In the genomic region with DNA sequence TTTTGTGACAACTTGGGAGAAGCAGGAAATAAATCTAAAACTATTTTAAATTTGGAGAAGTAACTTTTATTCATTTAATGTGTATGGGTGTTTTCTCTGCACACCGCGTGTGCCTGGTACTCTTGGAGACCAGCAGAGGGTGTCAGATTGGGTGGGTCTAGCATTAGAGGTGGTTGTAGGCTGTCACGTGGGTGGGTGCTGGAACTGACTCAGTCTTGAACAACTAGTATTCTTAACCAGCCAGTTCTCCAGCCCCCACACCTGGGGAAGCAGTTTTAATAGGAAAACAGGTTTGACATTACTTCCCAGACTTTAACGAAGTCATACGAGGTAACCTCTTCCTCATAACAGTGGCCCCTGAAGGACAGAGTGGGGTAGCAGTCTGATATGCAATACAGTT, we compare ENCODE assay signal across 8 mouse cellular contexts. TPM values are rescaled to one million over a fixed set of nuclear protein-coding genes. Genes with fewer than 3 reads are reported as not detected.
DNase-seq lines count a peak whose midpoint lies in the region; ATAC-seq and TF ChIP-seq lines count a peak whose summit lies in the region.

No protein-coding gene starts in this region.

- 68% methylated on average over 5 of the region's 5 CpGs for WGBS in lung, embryonic 14.5 days
- 69% methylated on average over 5 of the region's 5 CpGs for WGBS in forebrain, postnatal 0 days
- 30% methylated on average over 5 of the region's 5 CpGs for WGBS in liver, embryonic 15.5 days (ENCODE audit: insufficient replicate concordance)

- H3K4me3 ChIP-seq in lung, embryonic 14.5 days (ENCODE audit: low read depth, low read length) = peak overlapping the region; percentile 60
- H3K4me3 ChIP-seq in forebrain, postnatal 0 days (ENCODE audit: low read depth, low read length) = peak overlapping the region; percentile 62
- H3K4me3 ChIP-seq in liver, embryonic 15.5 days (replicated peaks) = no peak overlapping the region

- ATAC-seq in lung, embryonic 14.5 days (ENCODE audit: insufficient read depth) = no peak
- no peak for ATAC-seq in forebrain, postnatal 0 days
- no peak for ATAC-seq in liver, embryonic 15.5 days (ENCODE audit: insufficient read depth)

- H3K9me3 ChIP-seq in lung, embryonic 14.5 days (ENCODE audit: low read depth, low read length) = no peaks in the 10 kb centered on the region
- no peaks in the 10 kb centered on the region for H3K9me3 ChIP-seq in forebrain, postnatal 0 days (ENCODE audit: low read length)
- no peaks in the 10 kb centered on the region for H3K9me3 ChIP-seq in liver, embryonic 15.5 days (replicated peaks)

- no peak overlapping the region for H3K27ac ChIP-seq in lung, embryonic 14.5 days (ENCODE audit: low read depth)
- no peak overlapping the region for H3K27ac ChIP-seq in forebrain, postnatal 0 days (ENCODE audit: low read depth, low read length)
- H3K27ac ChIP-seq in liver, embryonic 15.5 days (replicated peaks) = no peak overlapping the region

- peak; percentile 15 for DNase-seq in adrenal gland, postnatal 10 days
- DNase-seq in adrenal gland, postnatal 4 days (ENCODE audit: low spot score in 2 of 2) = no peak
- peak; percentile 11 for DNase-seq in lung, embryonic 14.5 days
- DNase-seq in lung, postnatal 4 days = no peak
- no peak for DNase-seq in forebrain, postnatal 0 days
- peak; percentile 67 for DNase-seq in splenic B cell, adult 2 months (ENCODE audit: low read depth, low spot score)
- no peak for DNase-seq in adrenal gland, postnatal 25 days

- no peak overlapping the region for H3K9ac ChIP-seq in lung, embryonic 14.5 days
- H3K9ac ChIP-seq in forebrain, postnatal 0 days = no peak overlapping the region
- H3K9ac ChIP-seq in liver, embryonic 15.5 days = no peak overlapping the region

- TF ChIP-seq CTCF in lung, embryonic 14.5 days (IDR thresholded peaks at IDR 0.05; ENCODE audit: low read depth) = peak; percentile 11
- no peak for TF ChIP-seq CTCF in forebrain, postnatal 0 days (IDR thresholded peaks at IDR 0.05; ENCODE audit: low read depth)

- H3K4me1 ChIP-seq in lung, embryonic 14.5 days (ENCODE audit: insufficient read depth) = no peaks in the 10 kb centered on the region
- H3K4me1 ChIP-seq in forebrain, postnatal 0 days (ENCODE audit: insufficient read depth) = no peaks in the 10 kb centered on the region
- peaks cover 45% of the 10 kb centered on the region for H3K4me1 ChIP-seq in liver, embryonic 15.5 days (replicated peaks)

- peaks cover 6% of the 10 kb centered on the region for H3K36me3 ChIP-seq in lung, embryonic 14.5 days (ENCODE audit: insufficient read depth)
- H3K36me3 ChIP-seq in forebrain, postnatal 0 days (ENCODE audit: insufficient read depth) = peaks cover 2% of the 10 kb centered on the region; the same call in 1 of the 2 replicates
- peaks cover 1% of the 10 kb centered on the region; the same call in 1 of the 2 replicates for H3K36me3 ChIP-seq in liver, embryonic 15.5 days (replicated peaks)
- H3K36me3 ChIP-seq in splenic B cell, adult 2 months (ENCODE audit: control insufficient read depth, insufficient read depth, low read length, poor library complexity, severe bottlenecking) = no peaks in the 10 kb centered on the region

- peak overlapping the region; percentile 73 for H3K4me2 ChIP-seq in lung, embryonic 14.5 days
- H3K4me2 ChIP-seq in forebrain, postnatal 0 days (ENCODE audit: low read depth) = peak overlapping the region; percentile 48
- peak overlapping the region; percentile 89 for H3K4me2 ChIP-seq in liver, embryonic 15.5 days

- no peaks in the 10 kb centered on the region for H3K27me3 ChIP-seq in lung, embryonic 14.5 days (ENCODE audit: insufficient read depth, low read length)
- no peaks in the 10 kb centered on the region for H3K27me3 ChIP-seq in forebrain, postnatal 0 days (ENCODE audit: insufficient read depth, low read length)
- 0 out of 2 replicates have a peak, but pooled peaks cover 4% of the 10 kb centered on the region for H3K27me3 ChIP-seq in liver, embryonic 15.5 days
- H3K27me3 ChIP-seq in splenic B cell, adult 2 months (ENCODE audit: control insufficient read depth, insufficient read depth, low read length, poor library complexity, severe bottlenecking) = no peaks in the 10 kb centered on the region

RNA-seq across cellular contexts. Expression of a gene that starts 1.4 kb away (rescaled TPM):
- total RNA-seq in adrenal gland, postnatal 10 days (2021) = 10 to 100 TPM; 23.8 to 29.0 TPM
- total RNA-seq in adrenal gland, postnatal 4 days (2021) = 10 to 100 TPM; 33.6 to 39.8 TPM
- polyA plus RNA-seq in lung, embryonic 14.5 days (2014; fragmentation: Nextera tagmentation; extraction: Ambion mirVana) = 26.7 and 28.6 TPM in 2 replicates
- total RNA-seq in forebrain, postnatal 0 days (2014; rRNA removed) = 62.9 and 73.6 TPM in 2 replicates
- 50.3 and 50.8 TPM in 2 replicates for polyA plus RNA-seq in forebrain, postnatal 0 days (2015; fragmentation: Nextera tagmentation; extraction: Ambion mirVana)
- 5.9 and 6.3 TPM in 2 replicates for polyA plus RNA-seq in liver, embryonic 15.5 days (2015; fragmentation: Nextera tagmentation; extraction: Ambion mirVana)
- 30.4 and 43.0 TPM in 2 replicates for total RNA-seq in adrenal gland, postnatal 25 days (2021)

RNA-seq across cellular contexts. Expression of a gene that starts 39.9 kb away (rescaled TPM):
- under 1 TPM in 1 of 2 experiments, not detected in 1; 0.15 TPM for total RNA-seq in adrenal gland, postnatal 10 days (2021)
- 1 to 10 TPM in 1 of 2 experiments, under 1 TPM in 1; 0.23 to 5.6 TPM for total RNA-seq in adrenal gland, postnatal 4 days (2021)
- polyA plus RNA-seq in lung, embryonic 14.5 days (2014; fragmentation: Nextera tagmentation; extraction: Ambion mirVana) = not detected in 2 replicates
- total RNA-seq in forebrain, postnatal 0 days (2014; rRNA removed) = 0.08 and 0.10 TPM in 2 replicates
- 0.09 and 0.16 TPM in 2 replicates for polyA plus RNA-seq in forebrain, postnatal 0 days (2015; fragmentation: Nextera tagmentation; extraction: Ambion mirVana)
- not detected in 2 replicates for polyA plus RNA-seq in liver, embryonic 15.5 days (2015; fragmentation: Nextera tagmentation; extraction: Ambion mirVana)
- total RNA-seq in adrenal gland, postnatal 25 days (2021) = not detected in 2 replicates

Comparison
In these comparisons a context has a peak if more than half of its experiments do, and no peak if none do; other contexts are left out.
1. DNase-seq: peak in adrenal gland, postnatal 10 days (single experiment), lung, embryonic 14.5 days (single experiment) and splenic B cell, adult 2 months (single experiment); none in adrenal gland, postnatal 4 days (0 of 2), lung, postnatal 4 days (0 of 2), forebrain, postnatal 0 days (single experiment) and adrenal gland, postnatal 25 days (single experiment).
2. Peak in every context shown above with its lines, with median percentiles within 50 percentile points of each other: H3K4me2 ChIP-seq.